Mouse (Mus musculus) kidney, postnatal 0 days (tissue): ENCODE measurements around the gene Pacsin3. TPM values are rescaled to one million over a fixed set of nuclear protein-coding genes. Genes with fewer than 3 reads are reported as not detected.

Experiments used
- ATAC-seq: fragments of 200-750 bp; cut with Nextera tagmentation; replicated peaks from 2 replicates; pipeline ENCODE4 v1.8.0; 2017; ENCODE audit warnings: low read depth, moderate number of reproducible peaks, moderate TSS enrichment, moderate library complexity; ENCODE audit not compliant: low FRiP score
- DNase-seq: peaks from one replicate; pipeline ENCODE4 v3.0.0-alpha.2; 2016; ENCODE audit warnings: low spot score
- H3K27ac ChIP-seq: fragments of 300-500 bp; sonication (generic); 2 replicates; pipeline ENCODE4 v1.5.1; 2014; ENCODE audit warnings: mild to moderate bottlenecking
- H3K27me3 ChIP-seq: fragments of 300-500 bp; sonication (generic); 2 replicates; pipeline ENCODE4 v1.6.1; 2014; ENCODE audit warnings: low read length, mixed read lengths; ENCODE audit not compliant: insufficient read depth
- H3K36me3 ChIP-seq: fragments of 300-500 bp; sonication (generic); 2 replicates; pipeline ENCODE4 v1.6.1; 2014; ENCODE audit warnings: low read length, mixed read lengths; ENCODE audit not compliant: insufficient read depth
- H3K4me1 ChIP-seq: fragments of 300-500 bp; sonication (generic); replicated peaks from 2 replicates; pipeline ENCODE4 v1.6.1; 2014; ENCODE audit warnings: antibody characterized with exemption, low read length, mixed read lengths; ENCODE audit not compliant: insufficient read depth
- H3K4me2 ChIP-seq: fragments of 300-500 bp; sonication (generic); 2 replicates; pipeline ENCODE4 v1.6.1; 2014; ENCODE audit warnings: mild to moderate bottlenecking, low read length, moderate library complexity, mixed read lengths
- H3K4me3 ChIP-seq: fragments of 300-500 bp; sonication (generic); replicated peaks from 2 replicates; pipeline ENCODE4 v1.5.1; 2014; ENCODE audit warnings: low read depth, low read length
- H3K9ac ChIP-seq: fragments of 300-500 bp; sonication (generic); 2 replicates; pipeline ENCODE4 v1.6.1; 2014; ENCODE audit warnings: low read depth, low read length
- H3K9me3 ChIP-seq: fragments of 300-500 bp; sonication (generic); replicated peaks from 2 replicates; pipeline ENCODE4 v1.6.1; 2016; ENCODE audit warnings: low read length, inconsistent platforms, mixed read lengths
- CTCF ChIP-seq: IDR thresholded peaks from 2 replicates; pipeline ENCODE4 v1.5.1; 2016; ENCODE audit warnings: antibody characterized with exemption, low read depth, mild to moderate bottlenecking, moderate library complexity
- WGBS: fragments of 180-500 bp; shearing (Covaris S2); extraction: QIAGEN DNeasy Blood & Tissue Kit; methylation state at CpG from one replicate; pipeline ENCODE4 v1.1.7; 2014; 5-methylcytosine and 5-hydroxymethylcytosine counted together
- polyA plus RNA-seq: library from polyadenylated mRNA; unstranded; fragments of >200 nt; fragmentation: Nextera tagmentation; extraction: Ambion mirVana; gene quantifications from 2 replicates; pipeline ENCODE4 v1.2.1, GENCODE M21; 2015

Pacsin3 gene
- polyA plus RNA-seq, 1 experiment from 2014 or later, result 32.7 TPM

GRCm38 (mm10) chr2:91299156-91299555, 43.4 kb downstream of the Pacsin3 start:
- no peak overlapping the region for H3K27ac ChIP-seq
- no peak for DNase-seq

GRCm38 (mm10) chr2:91300784-91301183, 45.0 kb downstream of the Pacsin3 start:
- peak; percentile 54 for TF ChIP-seq CTCF
- Histone ChIP-seq H3K9ac (no peak overlapping the region), H3K4me2 (no peak overlapping the region), H3K27ac (no peak overlapping the region), H3K27me3 (no peaks in the 10 kb centered on the region), H3K4me3 (no peak overlapping the region), H3K4me1 (no peaks in the 10 kb centered on the region), H3K9me3 (no peaks in the 10 kb centered on the region), H3K36me3 (no peaks in the 10 kb centered on the region)
- DNase-seq, result no peak
- WGBS, result 98% methylated on average over 2 of the region's 2 CpGs
- no peak for ATAC-seq

More at GRCm38 (mm10) chr2:91299156-91299555, 43.4 kb downstream of the Pacsin3 start:
- Histone ChIP-seq H3K4me1 (no peaks in the 10 kb centered on the region), H3K4me3 (no peak overlapping the region), H3K9ac (no peak overlapping the region), H3K27me3 (no peaks in the 10 kb centered on the region), H3K36me3 (no peaks in the 10 kb centered on the region), H3K4me2 (no peak overlapping the region), H3K9me3 (no peaks in the 10 kb centered on the region)
- WGBS, result 68% methylated on average over 3 of the region's 3 CpGs
- TF ChIP-seq CTCF, result no peak
- ATAC-seq, result no peak; the same call in 1 of the 2 replicates

GRCm38 (mm10) chr2:91301836-91302235, 46.1 kb downstream of the Pacsin3 start:
- Histone ChIP-seq H3K4me3 (no peak overlapping the region), H3K36me3 (no peaks in the 10 kb centered on the region), H3K27me3 (no peaks in the 10 kb centered on the region), H3K27ac (no peak overlapping the region), H3K9me3 (no peaks in the 10 kb centered on the region), H3K4me1 (no peaks in the 10 kb centered on the region), H3K4me2 (no peak overlapping the region), H3K9ac (no peak overlapping the region)
- DNase-seq (no peak), ATAC-seq (no peak)
- TF ChIP-seq CTCF, result peak; percentile 22; the same call in 1 of the 2 replicates
- 79% methylated on average over 2 of the region's 2 CpGs for WGBS

- Histone ChIP-seq H3K27me3 (no peaks in the 10 kb centered on the region), H3K9me3 (no peaks in the 10 kb centered on the region), H3K4me3 (no peak overlapping the region), H3K27ac (no peak overlapping the region), H3K4me2 (no peak overlapping the region), H3K4me1 (no peaks in the 10 kb centered on the region), H3K36me3 (no peaks in the 10 kb centered on the region), H3K9ac (no peak overlapping the region)
- WGBS, result 71% methylated on average over 3 of the region's 3 CpGs
- ATAC-seq (no peak), DNase-seq (no peak)
- no peak for TF ChIP-seq CTCF
Observed at GRCm38 (mm10) chr2:91302845-91303244, 47.1 kb downstream of the Pacsin3 start.

- Histone ChIP-seq H3K4me3 (no peak overlapping the region), H3K9ac (no peak overlapping the region), H3K4me2 (no peak overlapping the region), H3K27me3 (no peaks in the 10 kb centered on the region), H3K4me1 (no peaks in the 10 kb centered on the region), H3K9me3 (no peaks in the 10 kb centered on the region), H3K36me3 (no peaks in the 10 kb centered on the region), H3K27ac (no peak overlapping the region)
- 93% methylated on average over 9 of the region's 9 CpGs for WGBS
- ATAC-seq, result no peak
- TF ChIP-seq CTCF, result no peak
- DNase-seq, result no peak
Observed at GRCm38 (mm10) chr2:91305926-91306325, 50.2 kb downstream of the Pacsin3 start.

- Histone ChIP-seq H3K36me3 (no peaks in the 10 kb centered on the region), H3K4me3 (no peak overlapping the region), H3K27me3 (no peaks in the 10 kb centered on the region), H3K4me1 (no peaks in the 10 kb centered on the region), H3K9me3 (no peaks in the 10 kb centered on the region), H3K27ac (no peak overlapping the region), H3K4me2 (no peak overlapping the region), H3K9ac (no peak overlapping the region)
- ATAC-seq (no peak), DNase-seq (no peak)
- TF ChIP-seq CTCF, result no peak
Observed at GRCm38 (mm10) chr2:91306589-91306988, 50.8 kb downstream of the Pacsin3 start.

GRCm38 (mm10) chr2:91308680-91309079, 52.9 kb downstream of the Pacsin3 start:
- WGBS, result 16% methylated on average over 5 of the region's 5 CpGs
- ATAC-seq (no peak), DNase-seq (peak; percentile 54)
- Histone ChIP-seq H3K4me1 (no peaks in the 10 kb centered on the region; the same call in 1 of the 2 replicates), H3K9me3 (no peaks in the 10 kb centered on the region), H3K27ac (0 out of 2 replicates have a peak overlapping the region, but pooled peaks have one; percentile 13), H3K36me3 (no peaks in the 10 kb centered on the region), H3K27me3 (no peaks in the 10 kb centered on the region), H3K9ac (no peak overlapping the region), H3K4me2 (no peak overlapping the region), H3K4me3 (no peak overlapping the region)
- no peak for TF ChIP-seq CTCF
